Mouse (Mus musculus) heart, postnatal 0 days (tissue): ENCODE measurements around the gene Cab39. TPM values are rescaled to one million over a fixed set of nuclear protein-coding genes. Genes with fewer than 3 reads are reported as not detected.
A peak's percentile ranks its signal among the peaks of the same experiment; 100 is the strongest.
"Not testable (repeated sequence)": the region's sequence is repeated elsewhere in the genome, so short reads cannot be mapped to it uniquely, and the experiment has no call there.

Source experiments
- ATAC-seq: fragments of 200-750 bp; cut with Nextera tagmentation; 2 replicates; pipeline ENCODE4 v1.8.0; 2017; ENCODE audit warnings: low read depth, moderate number of reproducible peaks, moderate library complexity; ENCODE audit not compliant: insufficient read depth
- DNase-seq: peaks from one replicate; pipeline ENCODE4 v3.0.0-alpha.2; 2016; ENCODE audit warnings: low spot score
- H3K27ac ChIP-seq: fragments of 300-500 bp; sonication (generic); 2 replicates; pipeline ENCODE4 v1.5.1; 2014; ENCODE audit warnings: low read depth, mild to moderate bottlenecking
- H3K27me3 ChIP-seq: fragments of 300-500 bp; sonication (generic); 2 replicates; pipeline ENCODE4 v1.6.1; 2014; ENCODE audit warnings: low read length, mixed read lengths; ENCODE audit not compliant: control insufficient read depth, insufficient read depth
- H3K36me3 ChIP-seq: fragments of 300-500 bp; sonication (generic); replicated peaks from 2 replicates; pipeline ENCODE4 v1.6.1; 2014; ENCODE audit warnings: low read length, mixed read lengths; ENCODE audit not compliant: control insufficient read depth, insufficient read depth
- H3K4me1 ChIP-seq: fragments of 300-500 bp; sonication (generic); 2 replicates; pipeline ENCODE4 v1.6.1; 2014; ENCODE audit warnings: antibody characterized with exemption; ENCODE audit not compliant: control insufficient read depth, insufficient read depth
- H3K4me2 ChIP-seq: fragments of 300-500 bp; sonication (generic); 2 replicates; pipeline ENCODE4 v1.6.1; 2014; ENCODE audit warnings: low read depth, mild to moderate bottlenecking, low read length, moderate library complexity
- H3K4me3 ChIP-seq: fragments of 300-500 bp; sonication (generic); 2 replicates; pipeline ENCODE4 v1.5.1; 2014; ENCODE audit warnings: low read depth, low read length
- H3K9ac ChIP-seq: fragments of 300-500 bp; sonication (generic); replicated peaks from 2 replicates; pipeline ENCODE4 v1.6.1; 2014; ENCODE audit warnings: low read depth, low read length, mixed read lengths
- H3K9me3 ChIP-seq: fragments of 300-500 bp; sonication (generic); replicated peaks from 2 replicates; pipeline ENCODE4 v1.6.1; 2016; ENCODE audit warnings: low read length; ENCODE audit not compliant: control insufficient read depth
- CTCF ChIP-seq: IDR thresholded peaks from 2 replicates; pipeline ENCODE4 v1.5.1; 2016; ENCODE audit warnings: antibody characterized with exemption, control low read depth, low read depth
- EP300 ChIP-seq: IDR thresholded peaks from 2 replicates; pipeline ENCODE4 v1.6.1; 2016; ENCODE audit warnings: antibody characterized with exemption, low read depth
- WGBS: fragments of 180-500 bp; shearing (Covaris S2); extraction: QIAGEN DNeasy Blood & Tissue Kit; methylation state at CpG from one replicate; pipeline ENCODE4 v1.1.7; 2014; 5-methylcytosine and 5-hydroxymethylcytosine counted together
- polyA plus RNA-seq: library from polyadenylated mRNA; unstranded; fragments of >200 nt; fragmentation: Nextera tagmentation; extraction: Ambion mirVana; gene quantifications from 2 replicates; pipeline ENCODE4 v1.2.1, GENCODE M21; 2015
- total RNA-seq: library from RNA; depleted of rRNA; stranded (reverse); fragments of >200 nt; gene quantifications from 2 replicates; pipeline ENCODE4 v1.2.3, GENCODE M21; 2014; ENCODE audit warnings: low replicate concordance

Cab39 gene
- total and polyA plus RNA-seq, 2 experiments from 2014 or later = 21.3 to 102 TPM

DNA sequence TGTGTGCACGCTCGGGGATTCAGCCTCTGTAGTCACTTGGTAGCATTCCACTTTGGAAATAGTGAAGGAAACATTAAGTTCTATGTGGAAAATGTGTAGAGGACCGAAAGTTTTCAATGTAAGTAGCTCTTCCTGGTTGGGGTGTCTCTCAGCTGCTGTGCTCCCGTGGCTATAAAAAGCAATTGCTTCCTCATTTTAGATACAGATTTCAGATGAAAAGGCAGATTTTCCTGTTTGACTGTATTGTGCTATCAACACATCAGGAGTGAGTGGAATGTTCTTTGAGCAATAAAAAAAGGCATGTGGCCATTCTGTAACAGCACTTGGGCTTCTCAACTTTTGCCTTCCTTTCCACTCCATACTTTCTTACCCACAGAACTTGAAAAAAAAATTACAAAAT is 16.0 kb downstream of the Cab39 start:
- Histone ChIP-seq H3K4me2 (no peak overlapping the region), H3K4me3 (no peak overlapping the region), H3K36me3 (no peaks in the 10 kb centered on the region), H3K4me1 (peaks cover 37% of the 10 kb centered on the region), H3K27me3 (no peaks in the 10 kb centered on the region), H3K27ac (0 out of 2 replicates have a peak overlapping the region, but pooled peaks have one; percentile 54), H3K9me3 (no peaks in the 10 kb centered on the region), H3K9ac (no peak overlapping the region)
- WGBS = 42% methylated on average over 4 of the region's 4 CpGs
- DNase-seq (no peak), ATAC-seq (no peak)
- TF ChIP-seq EP300 = no peak
- no peak for TF ChIP-seq CTCF

DNA sequence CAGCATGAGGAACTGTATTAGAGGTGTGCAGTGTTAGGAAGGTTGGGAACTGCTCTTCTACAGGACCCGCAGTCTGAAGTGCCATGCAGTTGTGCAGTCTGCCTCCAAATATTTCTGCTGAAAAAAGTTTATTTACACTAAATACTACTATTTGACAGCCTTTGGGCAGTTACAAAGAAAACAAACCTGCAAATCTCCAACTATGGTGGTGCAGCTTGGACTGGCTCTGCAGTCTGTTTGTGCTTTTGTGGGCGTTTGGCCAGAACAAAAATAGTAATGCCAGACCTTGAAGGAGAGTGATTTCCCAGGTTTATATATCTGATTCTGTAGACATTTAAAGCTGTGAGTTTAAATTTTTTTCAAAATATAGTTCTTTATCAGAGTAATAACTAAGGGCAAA is 17.1 kb downstream of the Cab39 start:
- H3K27ac ChIP-seq = peak overlapping the region; percentile 54
- no peaks in the 10 kb centered on the region for H3K36me3 ChIP-seq
- no peaks in the 10 kb centered on the region for H3K27me3 ChIP-seq
- WGBS = 37% methylated on average over 2 of the region's 2 CpGs
- H3K4me3 ChIP-seq = no peak overlapping the region
- H3K9me3 ChIP-seq = no peaks in the 10 kb centered on the region
- no peak for TF ChIP-seq EP300
- no peak for TF ChIP-seq CTCF
- H3K9ac ChIP-seq = no peak overlapping the region
- 0 out of 2 replicates have a peak overlapping the region, but pooled peaks have one; percentile 4 for H3K4me2 ChIP-seq
- DNase-seq (peak; percentile 38), ATAC-seq (no peak; the same call in 1 of the 2 replicates)
- H3K4me1 ChIP-seq = peaks cover 37% of the 10 kb centered on the region

DNA sequence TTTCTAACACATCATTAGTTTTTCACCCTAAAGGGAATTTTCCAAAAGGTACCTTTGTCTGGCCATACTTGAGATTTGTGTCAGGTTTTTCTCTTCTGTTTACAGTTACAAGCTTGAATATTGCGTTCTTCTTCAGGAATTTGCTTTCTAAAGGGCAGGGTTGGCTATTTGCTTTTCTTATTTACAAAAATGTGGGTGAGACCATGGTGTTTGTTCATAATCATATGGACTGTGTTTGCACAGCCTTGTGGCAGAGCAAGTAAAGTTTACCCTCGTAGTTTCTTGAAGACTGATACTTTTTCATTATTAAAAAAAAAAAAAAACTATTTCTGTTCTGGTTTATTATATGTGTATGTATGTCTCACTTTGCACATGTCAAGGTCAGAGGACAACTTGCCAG is 17.5 kb downstream of the Cab39 start:
- Histone ChIP-seq H3K4me1 (peaks cover 37% of the 10 kb centered on the region), H3K36me3 (no peaks in the 10 kb centered on the region), H3K9ac (no peak overlapping the region), H3K9me3 (no peaks in the 10 kb centered on the region), H3K27me3 (no peaks in the 10 kb centered on the region), H3K4me3 (no peak overlapping the region), H3K4me2 (no peak overlapping the region), H3K27ac (peak overlapping the region; percentile 65)
- 65% methylated on average over 2 of the region's 2 CpGs for whole genome bisulfite sequencing
- DNase-seq (no peak), ATAC-seq (no peak)
- TF ChIP-seq EP300 = no peak
- TF ChIP-seq CTCF = no peak

DNA sequence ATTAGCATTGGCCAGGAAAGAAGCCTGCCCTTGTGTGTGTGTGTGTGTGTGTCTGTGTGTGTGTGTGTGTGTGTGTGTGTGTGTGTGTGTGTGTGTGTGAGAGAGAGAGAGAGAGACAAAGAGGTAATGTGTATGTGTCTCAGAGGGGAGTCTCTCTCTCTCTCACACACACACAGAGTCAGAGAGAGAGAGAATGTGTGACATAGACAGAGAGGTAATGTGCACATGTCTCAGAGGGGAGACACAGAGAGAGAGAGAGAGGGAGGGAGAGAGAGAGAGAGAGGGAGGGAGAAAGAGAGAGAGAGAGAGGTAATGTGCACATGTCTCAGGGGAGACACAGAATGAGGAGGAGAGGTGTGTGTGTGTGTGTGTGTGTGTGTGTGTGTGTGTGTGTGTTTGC is 21.0 kb downstream of the Cab39 start:
- not testable (repeated sequence) for H3K27me3 ChIP-seq, ATAC-seq, H3K36me3 ChIP-seq, DNase-seq, H3K4me3 ChIP-seq, H3K4me2 ChIP-seq, H3K9ac ChIP-seq, H3K9me3 ChIP-seq, H3K27ac ChIP-seq
- H3K4me1 ChIP-seq = peaks cover 33% of the 10 kb centered on the region

DNA sequence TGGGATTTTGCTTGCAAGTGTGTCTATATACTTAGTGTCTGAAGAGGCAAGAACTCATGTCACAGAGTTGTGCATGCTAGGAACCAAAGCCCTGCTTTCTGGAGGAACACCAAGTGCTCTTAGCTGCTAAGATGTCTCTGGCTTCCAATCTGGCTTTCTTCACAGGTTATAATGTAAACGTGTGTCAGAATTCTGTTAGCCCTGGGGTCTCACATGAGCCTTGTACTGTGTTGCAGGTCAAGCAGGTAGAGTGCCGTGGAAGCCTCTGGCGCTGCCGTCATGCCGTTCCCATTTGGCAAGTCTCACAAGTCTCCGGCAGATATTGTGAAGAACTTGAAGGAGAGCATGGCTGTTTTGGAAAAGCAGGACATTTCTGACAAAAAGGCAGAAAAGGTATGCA is 24.9 kb downstream of the Cab39 start:
- no peaks in the 10 kb centered on the region for H3K27me3 ChIP-seq
- peaks cover 21% of the 10 kb centered on the region for H3K4me1 ChIP-seq
- no peak overlapping the region for H3K9ac ChIP-seq
- no peak for TF ChIP-seq EP300
- TF ChIP-seq CTCF = no peak
- no peak overlapping the region for H3K4me3 ChIP-seq
- 92% methylated on average over 6 of the region's 6 CpGs for WGBS
- DNase-seq (no peak), ATAC-seq (no peak)
- peaks cover 22% of the 10 kb centered on the region for H3K36me3 ChIP-seq
- H3K27ac ChIP-seq = no peak overlapping the region
- no peaks in the 10 kb centered on the region for H3K9me3 ChIP-seq
- no peak overlapping the region for H3K4me2 ChIP-seq

DNA sequence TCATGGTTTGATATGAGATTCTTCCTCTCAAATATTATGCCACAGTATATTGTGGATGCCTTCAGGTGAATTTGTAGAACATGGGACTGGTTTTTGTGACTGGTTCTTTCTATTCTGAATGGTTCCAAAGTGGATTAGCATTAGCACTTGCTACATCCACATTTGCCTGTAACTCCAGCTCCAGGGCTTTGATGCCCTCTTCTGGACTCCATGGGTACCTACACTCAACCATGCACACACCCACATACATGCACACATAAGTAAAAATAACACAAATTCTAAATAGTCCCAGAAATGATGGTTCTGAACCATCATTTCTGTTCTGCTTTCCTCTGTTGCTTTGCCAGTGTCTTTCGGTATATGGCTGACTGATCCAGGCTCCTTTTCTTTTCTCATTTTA is 26.5 kb downstream of the Cab39 start:
- Histone ChIP-seq H3K27me3 (no peaks in the 10 kb centered on the region), H3K27ac (no peak overlapping the region), H3K4me3 (no peak overlapping the region), H3K9ac (no peak overlapping the region), H3K4me2 (no peak overlapping the region), H3K9me3 (no peaks in the 10 kb centered on the region), H3K4me1 (peaks cover 15% of the 10 kb centered on the region; the same call in 1 of the 2 replicates), H3K36me3 (peaks cover 22% of the 10 kb centered on the region)
- no peak for TF ChIP-seq CTCF
- no peak for TF ChIP-seq EP300
- WGBS = 100% methylated on average over 1 of the region's 1 CpGs
- no peak for DNase-seq
- ATAC-seq = no peak
